Mouse (Mus musculus) kidney, adult 9 months (tissue): ENCODE measurements around the gene Satb1.

Source experiments
- DNase-seq: peaks from one replicate; pipeline ENCODE4 v3.0.0; 2022

Satb1 gene

GRCm38 (mm10) chr17:51813784-51814120, 19.3 kb downstream of the Satb1 start:
- no peak for DNase-seq

GRCm38 (mm10) chr17:51812942-51813783, 19.9 kb downstream of the Satb1 start:
- DNase-seq: peak; percentile 14

DNA sequence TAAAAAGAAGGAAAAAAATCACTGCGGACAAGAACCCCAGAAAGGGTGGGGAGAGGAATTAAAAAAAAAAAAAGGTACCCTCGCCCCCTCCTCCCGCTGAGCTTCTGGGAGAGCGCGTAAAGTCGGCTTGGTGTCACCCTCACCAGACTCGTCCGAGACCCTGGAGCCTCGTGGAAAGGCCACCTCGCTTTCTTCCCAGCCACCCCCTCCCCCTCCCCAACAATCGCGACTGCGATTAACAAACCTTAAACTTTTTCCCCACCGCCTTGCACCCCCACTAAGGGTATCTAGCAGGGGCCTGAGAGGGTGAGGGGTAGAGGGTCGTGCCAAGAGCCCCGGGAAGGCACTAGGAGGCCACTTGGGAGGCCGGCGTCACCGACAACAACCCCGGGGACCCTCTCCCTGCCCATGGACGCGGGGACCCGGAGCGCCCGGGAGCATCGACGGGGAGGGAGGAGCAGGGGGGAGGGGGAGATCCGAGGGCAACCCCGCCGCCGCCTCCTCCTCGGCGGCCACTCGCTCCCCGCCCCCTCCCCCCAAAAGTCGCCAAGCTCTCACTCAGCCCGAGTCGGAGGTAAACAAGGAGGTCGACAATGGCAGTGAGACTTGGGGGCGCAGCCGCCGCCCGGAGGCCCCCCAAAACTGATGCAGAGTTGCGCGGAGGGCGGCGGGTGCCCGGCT, 20.7 kb downstream of the Satb1 start:
- DNase-seq: no peak

DNA sequence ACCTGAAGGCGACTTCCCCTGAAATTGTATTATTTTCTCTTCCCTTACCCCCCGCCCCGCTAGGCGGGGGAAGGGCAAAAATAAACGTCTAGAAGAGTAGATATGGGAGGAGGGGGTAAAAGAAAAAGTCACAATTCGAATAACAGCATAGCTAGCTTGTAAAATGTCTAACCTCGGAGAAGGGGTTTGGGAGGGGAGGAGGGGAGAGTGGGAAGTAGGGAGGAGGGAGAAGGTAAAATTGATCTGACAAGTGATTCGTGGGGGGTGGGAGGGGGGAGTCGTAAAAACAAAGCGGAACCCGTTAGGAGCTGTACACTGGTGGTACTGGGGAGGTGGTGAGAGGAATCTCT, 21.2 kb downstream of the Satb1 start:
- no peak for DNase-seq

DNA sequence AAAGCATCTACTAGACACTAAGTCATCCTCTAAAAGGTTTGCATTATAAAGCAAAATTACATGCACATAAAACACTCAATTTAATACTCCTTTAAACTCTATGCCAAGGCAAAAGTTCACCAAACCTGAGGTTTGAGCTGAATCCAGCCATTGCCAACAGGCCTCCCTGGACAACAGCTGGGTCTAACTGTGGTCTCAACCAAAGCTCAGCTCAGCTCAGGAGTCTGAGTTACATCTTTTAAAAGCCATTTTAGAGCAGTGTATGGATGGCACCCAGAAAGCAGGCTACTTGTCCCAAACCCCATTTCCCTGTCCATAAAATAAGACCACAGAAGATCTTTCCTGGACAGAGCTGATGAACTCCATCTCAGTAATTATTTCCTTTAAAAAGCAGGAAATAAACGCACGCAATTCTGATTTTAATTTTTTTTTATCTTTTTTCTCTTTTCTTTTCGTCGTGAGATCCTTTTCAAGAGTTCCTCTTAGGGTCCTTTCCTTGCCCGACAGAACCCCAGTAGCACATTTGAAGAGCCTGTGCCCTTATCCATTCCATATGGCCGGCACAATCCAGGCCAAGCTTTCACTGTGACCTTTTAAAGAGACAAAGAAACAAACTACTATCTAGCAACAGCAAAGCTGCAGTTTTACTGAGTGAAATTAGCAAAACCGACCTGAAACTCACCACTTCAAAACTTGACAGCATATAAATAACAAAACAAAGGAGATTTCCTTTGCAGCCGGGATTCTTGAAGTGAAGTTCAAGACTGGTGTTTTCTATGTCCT, 21.8 kb downstream of the Satb1 start:
- peak; percentile 58 for DNase-seq

DNA sequence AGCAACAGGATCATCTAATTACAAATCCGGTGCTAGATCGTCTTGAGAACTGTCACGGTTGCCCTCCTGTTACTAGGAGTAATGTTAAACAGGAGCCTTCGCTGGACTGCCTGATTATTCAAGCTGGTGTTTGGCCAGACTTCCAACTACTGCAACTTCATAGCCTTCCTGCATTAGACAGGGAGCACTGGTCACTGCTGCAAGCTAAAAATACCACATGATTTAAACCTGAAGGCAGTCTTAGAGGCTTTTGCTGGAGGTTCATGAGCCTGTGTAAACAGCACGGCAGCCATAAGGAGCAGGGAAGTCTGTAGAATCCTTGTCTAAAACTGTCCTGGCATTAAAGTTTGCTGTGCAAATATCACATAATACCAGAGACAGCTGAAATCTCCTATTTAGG, 25.7 kb downstream of the Satb1 start:
- DNase-seq: no peak

DNA sequence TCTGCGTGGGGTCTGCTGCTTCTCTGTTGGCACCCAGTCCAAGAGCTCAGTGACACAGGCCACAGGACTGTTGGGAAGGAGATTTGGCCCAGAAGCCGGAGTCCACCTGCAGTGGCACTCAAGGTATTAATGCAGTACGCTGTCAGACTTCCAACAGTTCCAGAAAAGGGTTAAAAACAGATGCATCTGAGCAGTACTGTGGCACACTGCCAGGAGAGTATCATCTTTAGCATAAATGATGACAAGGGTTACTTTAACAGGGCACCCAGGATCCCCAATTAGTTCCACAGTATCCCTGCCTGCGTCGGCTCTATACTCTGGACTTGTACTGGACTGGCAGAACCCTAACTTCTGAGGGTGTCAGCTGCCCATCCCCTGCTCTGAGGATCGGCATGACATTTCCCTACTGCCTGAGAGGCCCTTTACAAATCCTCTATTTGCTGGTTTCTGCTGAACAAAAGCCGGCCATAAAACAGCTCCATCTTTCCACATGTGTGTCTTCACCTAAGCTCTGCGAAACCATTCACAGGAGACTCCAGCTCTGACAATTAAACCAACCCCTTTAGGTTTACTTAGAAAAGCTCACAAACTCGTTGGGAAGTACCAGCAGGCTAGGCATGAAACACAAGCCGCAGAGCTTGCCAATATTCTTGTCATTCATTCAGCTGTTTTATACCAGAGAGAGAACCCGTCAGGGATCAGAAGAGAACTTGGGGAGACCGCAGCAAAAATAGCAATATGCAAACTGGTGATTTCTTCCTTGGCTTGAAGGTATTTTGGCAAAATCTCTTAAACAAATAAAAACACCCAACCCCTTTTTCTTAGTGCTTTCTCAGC, 26.7 kb downstream of the Satb1 start:
- no peak for DNase-seq

DNA sequence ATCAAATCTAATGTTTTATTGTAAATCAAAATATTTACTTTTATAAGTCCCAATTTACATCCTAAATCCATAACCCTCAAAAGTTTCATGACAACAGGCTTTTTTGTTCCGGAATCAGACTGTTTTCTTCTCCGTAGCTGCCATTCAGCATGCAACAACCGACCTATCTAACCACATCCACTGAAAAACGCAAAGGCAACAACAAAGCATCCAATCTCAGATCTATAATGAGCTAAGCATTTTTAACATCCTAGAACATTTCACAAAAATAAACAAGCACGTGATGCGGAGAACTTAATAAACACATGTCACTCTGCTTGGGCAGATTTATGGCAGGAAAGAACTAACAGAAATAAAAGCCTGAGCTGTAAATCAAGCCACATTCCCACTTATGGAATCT, 32.9 kb downstream of the Satb1 start:
- DNase-seq: no peak

- no peak for DNase-seq
Observed at GRCm38 (mm10) chr17:51796459-51796858, 36.6 kb downstream of the Satb1 start.

- no peak for DNase-seq
Observed at GRCm38 (mm10) chr17:51791226-51791625, 41.9 kb downstream of the Satb1 start.

GRCm38 (mm10) chr17:51790387-51791060, 42.6 kb downstream of the Satb1 start:
- DNase-seq: no peak

GRCm38 (mm10) chr17:51789777-51790176, 43.3 kb downstream of the Satb1 start:
- no peak for DNase-seq

DNA sequence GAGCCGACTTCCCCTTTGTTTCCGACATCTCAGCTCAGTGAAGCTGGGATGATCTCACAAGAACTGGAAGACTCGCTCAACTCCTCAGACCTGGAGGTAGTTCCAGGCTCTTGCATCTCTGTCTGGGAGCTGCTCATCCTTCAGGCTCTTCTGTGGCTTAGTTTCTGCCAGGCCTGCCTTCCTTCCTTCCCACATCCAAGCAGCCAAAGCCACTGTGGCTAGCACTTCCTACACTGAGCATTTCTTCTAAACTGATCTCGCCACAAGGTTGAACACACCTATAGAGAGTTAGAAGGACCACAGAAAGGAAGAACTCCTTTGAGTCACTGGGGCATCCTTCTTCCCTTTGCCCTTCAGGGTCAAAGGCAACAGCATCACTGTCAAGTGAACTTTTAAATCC, 44.0 kb downstream of the Satb1 start:
- DNase-seq: no peak

GRCm38 (mm10) chr17:51787955-51788354, 45.1 kb downstream of the Satb1 start:
- DNase-seq: no peak

GRCm38 (mm10) chr17:51786050-51786449, 47.0 kb downstream of the Satb1 start:
- DNase-seq: no peak

DNA sequence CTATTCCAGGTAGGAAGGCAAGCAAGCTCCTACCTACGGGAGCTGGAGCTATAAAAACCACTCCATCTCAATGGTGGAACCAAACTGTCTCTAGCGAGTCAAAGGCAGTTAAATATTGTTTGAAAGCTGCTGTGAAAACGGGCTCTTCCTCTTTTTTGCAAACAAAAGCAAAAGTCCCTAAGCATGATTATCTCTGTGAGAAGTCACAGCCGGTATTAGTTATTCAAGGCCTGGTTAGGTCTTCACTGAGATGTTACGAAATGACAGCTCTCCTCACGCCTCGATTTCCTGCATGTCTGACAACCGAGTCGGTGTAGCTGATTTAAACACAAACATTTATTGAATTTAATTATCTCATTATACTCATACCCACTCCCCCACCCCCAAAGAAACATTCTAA, 48.2 kb downstream of the Satb1 start:
- DNase-seq: no peak

GRCm38 (mm10) chr17:51783591-51784279, 49.4 kb downstream of the Satb1 start:
- DNase-seq: no peak

DNA sequence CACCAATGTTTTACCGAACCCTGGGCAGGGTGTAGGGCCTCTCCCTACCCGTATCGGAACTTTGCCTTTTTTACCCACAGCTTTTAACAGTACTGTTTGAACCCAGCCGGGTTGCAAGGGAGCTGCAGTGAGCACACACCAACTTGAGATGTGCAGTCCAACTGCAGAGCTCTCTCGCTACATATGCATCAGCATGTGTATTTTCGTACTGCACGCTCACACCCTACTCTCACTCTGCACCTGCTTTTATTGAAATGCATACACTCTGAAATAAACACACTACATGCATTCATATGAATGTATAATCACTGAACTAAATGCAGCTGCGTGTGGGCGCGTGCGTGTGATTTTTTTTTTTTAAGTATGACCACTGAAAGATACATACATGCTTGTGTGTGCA, 53.1 kb downstream of the Satb1 start:
- no peak for DNase-seq

GRCm38 (mm10) chr17:51778961-51779360, 54.1 kb downstream of the Satb1 start:
- DNase-seq: no peak

DNA sequence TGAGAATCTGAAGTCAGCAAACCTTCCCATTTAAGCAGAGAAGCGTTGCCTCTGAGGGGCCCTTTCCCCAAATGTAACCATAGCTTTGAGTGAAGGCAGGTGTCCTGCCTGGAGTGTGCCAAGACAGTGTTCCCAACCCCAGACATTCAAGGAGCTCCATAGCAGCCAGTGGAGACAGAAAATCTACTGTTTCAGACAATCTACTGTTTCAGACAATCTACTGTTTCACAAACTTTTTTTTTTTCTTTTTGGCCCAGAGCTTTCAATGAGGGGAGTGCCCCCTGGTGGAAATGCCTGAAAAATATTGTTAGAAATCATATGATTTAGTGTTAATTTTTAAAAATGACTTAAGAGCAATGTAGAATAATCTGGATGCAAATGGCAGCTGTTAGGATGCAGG, 55.3 kb downstream of the Satb1 start:
- DNase-seq: peak; percentile 30

GRCm38 (mm10) chr17:51775070-51775881, 57.8 kb downstream of the Satb1 start:
- no peak for DNase-seq
